Mouse (Mus musculus): Measurements from ENCODE around the gene Itpr2.

Gene Itpr2

GRCm38 (mm10) chr6:146126823-146127681, 375.0 kb downstream of the Itpr2 start:
- intact Hi-C loops (cut with DNase I): no loop called here

- intact Hi-C loops (cut with DNase I): no loop called here
Measured at GRCm38 (mm10) chr6:146125621-146126020, 376.4 kb downstream of the Itpr2 start.

GRCm38 (mm10) chr6:146124479-146124878, 377.5 kb downstream of the Itpr2 start:
- intact Hi-C loops (cut with DNase I): no loop called here

GRCm38 (mm10) chr6:146123656-146124055, 378.4 kb downstream of the Itpr2 start:
- intact Hi-C loops (cut with DNase I): no loop called here

- intact Hi-C loops (cut with DNase I): no loop called here
Measured at GRCm38 (mm10) chr6:146120172-146120571, 381.9 kb downstream of the Itpr2 start.

- intact Hi-C loops (cut with DNase I): no loop called here
Measured at GRCm38 (mm10) chr6:146114731-146115302, 387.2 kb downstream of the Itpr2 start.

GRCm38 (mm10) chr6:146114071-146114470, 388.0 kb downstream of the Itpr2 start:
- intact Hi-C loops (cut with DNase I): no loop called here

- intact Hi-C loops (cut with DNase I): no loop called here
Measured at GRCm38 (mm10) chr6:146113085-146113484, 388.9 kb downstream of the Itpr2 start.

GRCm38 (mm10) chr6:146112211-146112610, 389.8 kb downstream of the Itpr2 start:
- intact Hi-C loops (cut with DNase I): no loop called here

- intact Hi-C loops (cut with DNase I): no loop called here
Measured at GRCm38 (mm10) chr6:146111781-146112180, 390.2 kb downstream of the Itpr2 start.

GRCm38 (mm10) chr6:146110832-146111741, 390.9 kb downstream of the Itpr2 start:
- intact Hi-C loops (cut with DNase I): no loop called here

- intact Hi-C loops (cut with DNase I): no loop called here
Measured at GRCm38 (mm10) chr6:146110425-146110824, 391.6 kb downstream of the Itpr2 start.

- intact Hi-C loops (cut with DNase I): no loop called here
Measured at GRCm38 (mm10) chr6:146108695-146109094, 393.3 kb downstream of the Itpr2 start.

- intact Hi-C loops (cut with DNase I): no loop called here
Measured at GRCm38 (mm10) chr6:146107117-146107832, 394.7 kb downstream of the Itpr2 start.

GRCm38 (mm10) chr6:146083056-146083961, 418.7 kb downstream of the Itpr2 start:
- intact Hi-C loops (cut with DNase I): no loop called here

- intact Hi-C loops (cut with DNase I): no loop called here
Measured at GRCm38 (mm10) chr6:146082476-146082875, 419.5 kb downstream of the Itpr2 start.

- intact Hi-C loops (cut with DNase I): no loop called here
Measured at GRCm38 (mm10) chr6:146081578-146081977, 420.4 kb downstream of the Itpr2 start.

- intact Hi-C loops (cut with DNase I): no loop called here
Measured at GRCm38 (mm10) chr6:146080546-146081512, 421.2 kb downstream of the Itpr2 start.

All from adrenal gland (tissue).